Mouse (Mus musculus): ENCODE measurements around the gene Bub3. TPM values are rescaled to one million over a fixed set of nuclear protein-coding genes. Genes with fewer than 3 reads are reported as not detected.

The Bub3 gene
- polyA plus RNA-seq, 1 experiment from 2014 or later, result 284 TPM

- DNase-seq (ENCODE audit: low spot score), result no peak
Observed at GRCm38 (mm10) chr7:131556116-131556515, 3.9 kb upstream of the Bub3 start.

- no peak for DNase-seq (ENCODE audit: low spot score)
Observed at GRCm38 (mm10) chr7:131556541-131557271, 3.3 kb upstream of the Bub3 start.

GRCm38 (mm10) chr7:131557751-131558150 lies 2.3 kb upstream of the Bub3 start:
- no peak for DNase-seq (ENCODE audit: low spot score)

- no peak for DNase-seq (ENCODE audit: low spot score)
Observed at GRCm38 (mm10) chr7:131560697-131561042, 648 bp downstream of the Bub3 start.

- DNase-seq (ENCODE audit: low spot score), result no peak
Observed at GRCm38 (mm10) chr7:131575246-131575645, 15.2 kb downstream of the Bub3 start.

GRCm38 (mm10) chr7:131582178-131582577 lies 22.2 kb downstream of the Bub3 start:
- no peak for DNase-seq (ENCODE audit: low spot score)

GRCm38 (mm10) chr7:131585551-131585950 lies 25.5 kb downstream of the Bub3 start:
- DNase-seq (ENCODE audit: low spot score), result no peak

- no peak for DNase-seq (ENCODE audit: low spot score)
Observed at GRCm38 (mm10) chr7:131597779-131598482, 37.9 kb downstream of the Bub3 start.

- DNase-seq (ENCODE audit: low spot score), result no peak
Observed at GRCm38 (mm10) chr7:131598483-131598824, 38.4 kb downstream of the Bub3 start.

GRCm38 (mm10) chr7:131602106-131602505 lies 42.1 kb downstream of the Bub3 start:
- no peak for DNase-seq (ENCODE audit: low spot score)

GRCm38 (mm10) chr7:131603186-131603585 lies 43.2 kb downstream of the Bub3 start:
- DNase-seq (ENCODE audit: low spot score), result no peak

- no peak for DNase-seq (ENCODE audit: low spot score)
Observed at GRCm38 (mm10) chr7:131604946-131605345, 44.9 kb downstream of the Bub3 start.

GRCm38 (mm10) chr7:131605481-131605880 lies 45.5 kb downstream of the Bub3 start:
- DNase-seq (ENCODE audit: low spot score), result no peak

- DNase-seq (ENCODE audit: low spot score), result no peak
Observed at GRCm38 (mm10) chr7:131608049-131608448, 48.0 kb downstream of the Bub3 start.

GRCm38 (mm10) chr7:131609677-131610076 lies 49.7 kb downstream of the Bub3 start:
- no peak for DNase-seq (ENCODE audit: low spot score)

Other genes starting within 250 kb of the Bub3 start
- gene Cuzd1, start 237.9 kb upstream of the Bub3 start, polyA plus RNA-seq (2015; fragmentation: Nextera tagmentation; extraction: Ambion mirVana), result 0.14 and 0.23 TPM in 2 replicates
- gene Fam24b, start 230.7 kb upstream of the Bub3 start, polyA plus RNA-seq (2015; fragmentation: Nextera tagmentation; extraction: Ambion mirVana), result not detected in 2 replicates
- not detected in 2 replicates for gene Fam24a, start 226.4 kb upstream of the Bub3 start, polyA plus RNA-seq (2015; fragmentation: Nextera tagmentation; extraction: Ambion mirVana)
- gene 2310057M21Rik, start 197.5 kb upstream of the Bub3 start, polyA plus RNA-seq (2015; fragmentation: Nextera tagmentation; extraction: Ambion mirVana), result 16.7 and 16.8 TPM in 2 replicates
- gene Pstk, start 189.1 kb upstream of the Bub3 start, polyA plus RNA-seq (2015; fragmentation: Nextera tagmentation; extraction: Ambion mirVana), result 45.6 and 51.3 TPM in 2 replicates
- 16.2 and 16.3 TPM in 2 replicates for gene Ikzf5, start 149.7 kb upstream of the Bub3 start, polyA plus RNA-seq (2015; fragmentation: Nextera tagmentation; extraction: Ambion mirVana)
- 37.3 and 37.8 TPM in 2 replicates for gene Acadsb, start 149.6 kb upstream of the Bub3 start, polyA plus RNA-seq (2015; fragmentation: Nextera tagmentation; extraction: Ambion mirVana)
- not detected in 2 replicates for gene Hmx3, start 17.4 kb upstream of the Bub3 start, polyA plus RNA-seq (2015; fragmentation: Nextera tagmentation; extraction: Ambion mirVana)
- 0.08 TPM in 1 of 2 replicates, not detected in the other for gene Hmx2, start 11.4 kb upstream of the Bub3 start, polyA plus RNA-seq (2015; fragmentation: Nextera tagmentation; extraction: Ambion mirVana)